Mouse (Mus musculus): ENCODE results near the gene Ccn6.
A peak's percentile ranks its signal among the peaks of the same experiment; 100 is the strongest.

Gene Ccn6

DNA sequence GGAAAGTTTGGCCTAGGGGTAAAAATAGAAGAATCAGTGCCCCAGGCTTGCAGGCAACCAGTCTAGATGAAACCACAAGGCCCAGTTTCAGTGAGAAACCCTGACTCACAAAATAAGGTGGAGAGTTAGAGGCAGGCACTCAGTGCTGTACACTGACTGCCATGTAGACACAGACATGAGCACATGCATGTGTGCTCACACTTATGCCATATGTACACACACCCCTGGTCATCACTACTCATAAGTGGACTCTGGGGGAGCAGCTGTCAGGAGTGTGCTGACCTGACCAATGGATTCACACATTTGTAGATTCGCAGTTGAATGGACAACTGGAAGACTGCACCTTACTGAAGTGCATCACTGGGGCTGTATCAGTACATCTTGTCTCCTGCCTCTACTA lies 2.2 kb downstream of the Ccn6 start:
- DNase-seq (ENCODE audit: low read depth, low spot score), result no peak

DNA sequence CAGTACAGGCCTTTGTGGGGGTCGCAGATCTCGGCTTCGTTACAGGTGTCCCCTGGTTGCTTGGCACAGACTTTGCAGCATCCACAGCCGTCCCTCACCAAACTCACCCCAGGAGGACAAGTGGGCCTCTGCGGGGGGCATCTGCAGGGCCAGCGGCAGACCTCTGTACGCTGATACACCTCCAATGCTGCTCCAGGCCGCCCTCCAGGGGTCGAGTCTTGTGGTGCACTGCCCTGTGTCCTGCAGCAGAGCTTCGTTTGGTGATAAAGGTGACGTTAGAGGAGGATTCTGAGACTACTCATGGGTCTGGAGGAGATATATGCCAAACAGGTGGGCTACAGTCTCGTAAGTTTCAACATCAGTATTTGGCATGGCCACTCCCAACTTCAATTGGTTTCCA lies 5.3 kb downstream of the Ccn6 start:
- DNase-seq (ENCODE audit: low read depth, low spot score), result no peak

DNA sequence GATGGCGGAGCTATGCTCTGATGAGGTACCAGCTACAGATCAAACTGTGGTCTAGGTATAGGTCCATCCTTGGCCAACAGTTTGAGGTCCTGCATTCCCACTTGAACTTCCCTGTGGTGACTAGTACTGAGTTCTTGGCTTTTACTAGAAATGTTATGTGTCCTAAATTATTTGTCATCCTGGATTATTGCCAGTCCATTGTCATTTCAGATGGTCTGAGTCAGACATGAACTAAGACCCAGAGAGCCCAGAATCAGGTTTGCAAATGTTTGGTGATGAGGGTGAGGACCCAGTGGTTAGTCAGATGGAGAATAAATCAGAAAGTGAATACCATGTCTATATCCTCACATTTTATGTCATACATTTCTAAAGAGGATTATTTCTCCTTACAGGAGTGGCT lies 6.3 kb downstream of the Ccn6 start:
- peak; percentile 82 for DNase-seq (ENCODE audit: low read depth, low spot score)

DNA sequence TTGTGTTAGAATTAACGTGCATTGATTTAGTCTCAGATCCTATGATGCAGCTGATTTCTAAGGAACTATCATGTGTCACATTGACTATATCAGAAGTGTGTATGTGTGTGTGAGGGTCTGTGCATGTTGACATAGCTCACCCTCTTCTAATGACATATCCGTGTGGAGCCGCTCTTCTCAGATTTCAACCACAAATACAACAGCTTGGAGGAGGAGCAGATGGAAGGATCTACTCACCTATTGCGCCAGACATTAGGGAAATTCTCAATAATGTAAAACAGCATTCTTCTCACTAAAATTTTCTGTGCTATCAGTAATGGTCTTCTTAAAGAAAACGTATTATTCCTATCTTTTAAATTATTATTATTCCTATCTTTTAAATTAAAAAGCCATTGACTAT lies 6.9 kb downstream of the Ccn6 start:
- DNase-seq (ENCODE audit: low read depth, low spot score), result peak; percentile 35

DNA sequence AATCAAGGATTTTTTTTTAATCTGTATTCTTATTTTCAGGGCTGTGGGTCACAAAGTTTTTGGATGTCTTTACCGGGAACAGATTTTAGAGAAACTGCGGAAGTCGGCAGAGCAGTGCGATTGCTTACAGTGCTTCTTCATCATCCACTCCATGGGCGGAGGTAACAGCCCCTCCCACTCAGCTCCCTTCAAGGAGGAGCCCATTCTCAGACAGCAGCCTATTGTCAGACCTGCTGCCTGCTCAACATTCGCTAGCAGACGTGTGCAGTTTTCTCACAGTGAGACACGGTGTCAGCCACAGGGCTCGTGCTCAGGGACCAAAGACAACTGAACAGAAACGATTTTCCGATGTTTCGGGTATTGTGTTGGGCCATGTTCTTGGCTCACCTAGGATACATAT lies 21.4 kb downstream of the Ccn6 start:
- DNase-seq (ENCODE audit: low read depth, low spot score), result no peak

DNA sequence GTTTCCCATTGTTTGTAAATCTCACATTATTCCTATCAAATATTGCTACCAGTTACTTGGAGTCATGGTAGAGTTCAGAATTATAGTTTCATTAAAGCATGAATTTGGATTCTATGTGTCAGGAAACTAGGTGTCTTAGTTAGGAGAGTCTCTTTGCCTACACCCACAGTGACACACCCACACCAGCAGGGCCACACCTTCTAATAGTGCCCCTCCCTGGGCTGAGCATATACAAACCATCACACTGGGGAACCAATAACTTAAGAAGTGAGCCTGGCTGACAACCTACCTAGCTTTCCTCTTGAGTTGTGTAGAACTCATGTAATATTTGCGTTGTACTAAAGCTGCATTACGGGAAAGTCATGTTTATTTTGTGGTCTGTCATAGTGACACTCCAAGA lies 22.2 kb downstream of the Ccn6 start:
- DNase-seq (ENCODE audit: low read depth, low spot score), result no peak

DNA sequence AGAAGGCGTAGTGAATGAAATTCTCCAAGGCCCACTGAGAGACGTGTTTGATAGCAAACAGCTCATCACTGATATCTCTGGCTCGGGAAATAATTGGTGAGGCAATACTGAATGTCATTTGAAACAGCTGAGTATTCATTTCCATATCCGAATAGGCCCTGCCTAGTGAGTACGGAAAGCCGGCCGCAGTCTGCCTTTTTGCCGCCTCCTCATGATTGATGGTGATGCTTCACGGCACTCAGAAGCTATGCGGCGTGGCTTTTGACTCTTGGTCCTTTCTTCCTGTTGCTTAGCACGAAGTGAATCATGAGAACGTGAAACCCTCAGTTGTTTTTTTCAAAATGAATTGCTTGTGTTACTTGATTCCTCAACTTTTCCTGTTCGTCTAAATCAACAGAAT lies 22.8 kb downstream of the Ccn6 start:
- DNase-seq (ENCODE audit: low read depth, low spot score), result no peak

DNA sequence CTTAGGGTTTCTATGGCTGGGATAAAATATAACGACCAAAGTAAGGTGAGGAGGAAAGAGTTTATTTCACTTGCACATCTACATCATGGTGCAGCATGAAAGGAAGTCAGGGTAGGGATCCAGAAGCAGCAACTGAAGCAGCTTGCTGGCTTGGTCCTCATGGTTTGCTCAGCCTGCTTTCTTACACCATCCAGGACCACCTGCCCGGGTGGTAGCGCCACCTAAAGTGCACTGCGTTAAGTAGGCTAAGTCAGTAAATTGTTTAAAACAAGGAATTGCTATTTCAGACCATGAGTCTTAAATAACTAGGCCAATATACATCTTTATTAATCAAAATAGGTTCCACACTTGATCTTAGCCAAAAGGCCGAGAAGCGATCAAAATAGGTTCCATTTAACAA lies 24.8 kb downstream of the Ccn6 start:
- no peak for DNase-seq (ENCODE audit: low read depth, low spot score)

GRCm38 (mm10) chr10:39137766-39138165 lies 25.8 kb downstream of the Ccn6 start:
- DNase-seq (ENCODE audit: low read depth, low spot score), result no peak

GRCm38 (mm10) chr10:39133462-39134310 lies 29.9 kb downstream of the Ccn6 start, which contains the start of the genes Fam229b and Tube1:
Gene Fam229b, minus strand, starts transcription at chr10:39133914.
Gene Tube1, plus strand, starts transcription at chr10:39133976.
- DNase-seq (ENCODE audit: low read depth, low spot score), result peak; percentile 96

DNA sequence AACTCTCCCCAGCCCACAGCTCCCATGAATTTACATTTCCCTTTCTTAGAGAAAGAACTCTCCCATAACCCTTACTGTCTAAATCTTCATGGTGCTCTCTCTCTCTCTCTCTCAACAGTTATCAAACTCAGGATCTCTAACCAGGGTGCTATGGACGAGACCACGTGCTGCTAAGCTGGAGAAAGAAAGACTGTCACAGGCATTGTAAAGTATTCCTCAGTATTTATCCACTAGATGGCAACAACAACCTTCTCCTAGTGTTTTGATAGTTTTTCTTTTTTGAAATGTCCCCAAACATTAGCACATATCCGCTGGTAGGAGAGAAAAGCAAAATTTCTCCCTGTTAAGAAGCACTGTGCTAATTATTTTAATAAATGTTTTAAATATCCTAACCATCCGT lies 42.2 kb downstream of the Ccn6 start:
- peak; percentile 50 for DNase-seq (ENCODE audit: low read depth, low spot score)

- DNase-seq (ENCODE audit: low read depth, low spot score), result no peak
These were observed 54.1 kb downstream of the Ccn6 start for GRCm38 (mm10) chr10:39109489-39109874.

GRCm38 (mm10) chr10:39108837-39109488 lies 54.6 kb downstream of the Ccn6 start:
- no peak for DNase-seq (ENCODE audit: low read depth, low spot score)

DNA sequence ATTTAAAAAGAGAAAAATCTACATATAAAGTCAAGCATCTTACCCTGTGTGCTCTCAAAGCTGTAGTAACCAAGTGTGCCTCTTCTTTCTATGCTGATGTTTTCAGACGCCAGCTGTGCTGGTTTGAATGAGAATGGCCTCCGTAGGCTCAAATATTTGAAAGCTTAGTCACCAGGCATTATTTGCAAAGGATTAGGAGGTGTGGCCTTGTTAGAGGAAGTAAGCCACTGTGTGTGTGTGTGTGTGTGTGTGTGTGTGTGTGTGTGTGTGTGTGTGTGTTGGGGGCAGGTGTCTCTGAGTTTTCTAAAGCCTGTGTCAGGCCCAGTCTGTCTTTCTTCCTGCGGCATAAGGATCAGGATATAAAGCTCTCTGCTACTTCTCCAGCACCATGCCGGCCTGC lies 56.7 kb downstream of the Ccn6 start:
- peak; percentile 36 for DNase-seq (ENCODE audit: low read depth, low spot score)

- DNase-seq (ENCODE audit: low read depth, low spot score), result no peak
These were observed 57.2 kb downstream of the Ccn6 start for GRCm38 (mm10) chr10:39106413-39106812.

- DNase-seq (ENCODE audit: low read depth, low spot score), result peak; percentile 4
These were observed 58.7 kb downstream of the Ccn6 start for GRCm38 (mm10) chr10:39104803-39105449.

All from 3T3-L1 (cell line).